Mouse (Mus musculus) CH12.LX (cell line): Measurements from ENCODE around the gene Sucnr1. TPM values are rescaled to one million over a fixed set of nuclear protein-coding genes. Genes with fewer than 3 reads are reported as not detected.

Experiments
- DNase-seq: peaks from one replicate; pipeline ENCODE4 v3.0.0-alpha.2; 2013; ENCODE audit errors: extremely low read depth
- H3K27ac ChIP-seq: 2 replicates; pipeline ENCODE4 v1.5.1; 2012; ENCODE audit warnings: low read depth, mild to moderate bottlenecking, control low read depth, moderate library complexity; ENCODE audit not compliant: insufficient read depth
- H3K27me3 ChIP-seq: replicated peaks from 2 replicates; pipeline ENCODE3; 2012; ENCODE audit warnings: inconsistent platforms
- H3K36me3 ChIP-seq, 2 experiments: replicated peaks in 1 of 2; 2 replicates each; pipeline versions ENCODE3 to v1.6.1; 2012; ENCODE audit warnings: inconsistent platforms in 1 of 2, low read length in 1 of 2, mild to moderate bottlenecking in 1 of 2, mixed read lengths in 1 of 2, moderate library complexity in 1 of 2; ENCODE audit not compliant: control insufficient read depth in 1 of 2, insufficient read depth in 1 of 2
- H3K4me1 ChIP-seq, 2 experiments: 2 replicates each; pipeline ENCODE4 v1.6.1; 2012; ENCODE audit warnings: inconsistent platforms in 1 of 2, moderate library complexity in 1 of 2; ENCODE audit not compliant: insufficient read depth in 2 of 2, control insufficient read depth in 1 of 2
- H3K4me2 ChIP-seq: 2 replicates; pipeline ENCODE4 v1.6.1; 2012; ENCODE audit warnings: low read depth, mild to moderate bottlenecking, control low read depth; ENCODE audit not compliant: poor library complexity, insufficient read depth, severe bottlenecking
- H3K4me3 ChIP-seq, 3 experiments: fragments of 150-350 bp in 1 of 3; sonication (generic) in 1 of 3; replicated peaks in 1 of 3; 2 replicates each; pipeline versions ENCODE3 to v1.5.1; 2011 to 2012; ENCODE audit warnings: low read depth in 2 of 3, low read length in 2 of 3, mild to moderate bottlenecking in 2 of 3, moderate library complexity in 2 of 3, control low read depth in 1 of 3, improper control_type of control experiment in 1 of 3, inconsistent platforms in 1 of 3, mixed read lengths in 1 of 3; ENCODE audit not compliant: poor library complexity in 1 of 3
- H3K79me2 ChIP-seq: replicated peaks from 2 replicates; pipeline ENCODE4 v1.6.1; 2012; ENCODE audit warnings: mild to moderate bottlenecking, moderate library complexity; ENCODE audit not compliant: control insufficient read depth, poor library complexity, insufficient read depth, severe bottlenecking; ENCODE audit errors: extremely low read depth
- H3K9ac ChIP-seq: 2 replicates; pipeline ENCODE4 v1.6.1; 2012; ENCODE audit warnings: low read depth, mild to moderate bottlenecking, control low read depth, moderate library complexity; ENCODE audit not compliant: insufficient read depth
- H3K9me3 ChIP-seq: replicated peaks from 2 replicates; pipeline ENCODE3; 2012; ENCODE audit warnings: low read length, inconsistent platforms, mixed read lengths
- BHLHE40 ChIP-seq: IDR thresholded peaks from 2 replicates; pipeline ENCODE4 v1.6.1; 2011; ENCODE audit warnings: mild to moderate bottlenecking, low read depth, low read length, improper control_type of control experiment
- CHD1 ChIP-seq: IDR thresholded peaks from 2 replicates; pipeline ENCODE4 v1.6.1; 2012; ENCODE audit warnings: low read depth, low read length, improper control_type of control experiment, inconsistent platforms
- CTCF ChIP-seq, 2 experiments: IDR thresholded peaks in 1 of 2; conservative IDR thresholded peaks in 1 of 2; 2 replicates each; pipeline ENCODE4 v1.5.1; 2011 to 2012; ENCODE audit warnings: low read depth in 2 of 2, low read length in 2 of 2, improper control_type of control experiment in 1 of 2, inconsistent platforms in 1 of 2, mild to moderate bottlenecking in 1 of 2, moderate library complexity in 1 of 2
- E2F4 ChIP-seq: IDR thresholded peaks from 2 replicates; pipeline ENCODE4 v1.6.1; 2011; ENCODE audit warnings: low read depth, low read length, improper control_type of control experiment; ENCODE audit not compliant: insufficient replicate concordance
- ELF1 ChIP-seq: IDR thresholded peaks from 2 replicates; pipeline ENCODE4 v1.6.1; 2014; ENCODE audit warnings: low read depth, mild to moderate bottlenecking, inconsistent platforms, low read length, improper control_type of control experiment
- GABPA ChIP-seq: IDR thresholded peaks from 2 replicates; pipeline ENCODE4 v1.6.1; 2012; ENCODE audit warnings: low read depth, low read length, improper control_type of control experiment, inconsistent platforms; ENCODE audit not compliant: insufficient replicate concordance
- HCFC1 ChIP-seq: IDR thresholded peaks from 2 replicates; pipeline ENCODE4 v1.6.1; 2012; ENCODE audit warnings: low read depth, mild to moderate bottlenecking, inconsistent platforms, low read length, improper control_type of control experiment
- IRF4 ChIP-seq: IDR thresholded peaks from 2 replicates; pipeline ENCODE4 v1.6.1; 2014; ENCODE audit warnings: low read depth, mild to moderate bottlenecking, inconsistent platforms, low read length, improper control_type of control experiment
- KAT2A ChIP-seq: IDR thresholded peaks from 2 replicates; pipeline ENCODE4 v1.6.1; 2012; ENCODE audit warnings: low read length, improper control_type of control experiment, inconsistent platforms; ENCODE audit not compliant: insufficient replicate concordance
- MEF2A ChIP-seq: IDR thresholded peaks from 2 replicates; pipeline ENCODE4 v1.6.1; 2014; ENCODE audit warnings: low read depth, mild to moderate bottlenecking, inconsistent platforms, low read length, improper control_type of control experiment, borderline replicate concordance
- MXI1 ChIP-seq: IDR thresholded peaks from 2 replicates; pipeline ENCODE4 v1.6.1; 2011; ENCODE audit warnings: mild to moderate bottlenecking, low read depth, low read length, improper control_type of control experiment
- MYC ChIP-seq: IDR thresholded peaks from 2 replicates; pipeline ENCODE4 v1.6.1; 2011; ENCODE audit warnings: low read depth, mild to moderate bottlenecking, improper control_type of control experiment, low read length
- POLR2A ChIP-seq: IDR thresholded peaks from 2 replicates; pipeline ENCODE4 v1.6.1; 2011; ENCODE audit warnings: low read depth, mild to moderate bottlenecking, improper control_type of control experiment, low read length
- POLR2AphosphoS2 ChIP-seq: IDR thresholded peaks from 2 replicates; pipeline ENCODE4 v1.6.1; 2011; ENCODE audit warnings: low read depth, low read length, improper control_type of control experiment
- RAD21 ChIP-seq: IDR thresholded peaks from 2 replicates; pipeline ENCODE4 v1.6.1; 2011; ENCODE audit warnings: low read depth, mild to moderate bottlenecking, low read length, improper control_type of control experiment, moderate library complexity
- UBTF ChIP-seq: IDR thresholded peaks from 2 replicates; pipeline ENCODE4 v1.6.1; 2012; ENCODE audit warnings: low read depth, mild to moderate bottlenecking, inconsistent platforms, low read length, improper control_type of control experiment, moderate library complexity
- USF2 ChIP-seq: conservative IDR thresholded peaks from 2 replicates; pipeline ENCODE4 v1.6.1; 2011; ENCODE audit warnings: low read depth, low read length, improper control_type of control experiment
- ZKSCAN1 ChIP-seq: IDR thresholded peaks from 2 replicates; pipeline ENCODE4 v1.6.1; 2012; ENCODE audit warnings: low read depth, inconsistent platforms, low read length, improper control_type of control experiment, borderline replicate concordance
- dilution Hi-C: fragments of 300-500 bp; cut with MboI; formaldehyde crosslinking; loops from 2 replicates; pipeline ENCODE4 v1.14.3; 2020; ENCODE audit warnings: low sequenced_read_pairs; ENCODE audit not compliant: extremely low pct_unique_long_range_greater_than_20kb, extremely low pct_ligation_motif_present
- in situ Hi-C: fragments of 300-500 bp; cut with MboI; formaldehyde crosslinking; loops from 3 replicates; pipeline ENCODE4 v1.14.3; 2019; ENCODE audit warnings: low sequenced_read_pairs, low pct_ligation_motif_present, low pct_unique_long_range_greater_than_20kb, mixed read lengths
- polyA plus RNA-seq: library from polyadenylated mRNA; unstranded; fragments of >175 nt; gene quantifications from 2 replicates; pipeline ENCODE4 v1.2.1, GENCODE M21; 2012; ENCODE audit warnings: low read depth; ENCODE audit not compliant: insufficient read length
- total RNA-seq, 2 experiments: library from RNA; depleted of rRNA; stranded (reverse); fragments of 300-350 nt in 1 of 2; fragments of >200 nt in 1 of 2; gene quantifications; 2 replicates each; pipeline ENCODE4 v1.2.3; 2012 to 2014

The Sucnr1 gene
- total and polyA plus RNA-seq, 3 experiments: not detected

GRCm38 (mm10) chr3:60135801-60136200 lies 54.1 kb downstream of the Sucnr1 start:
- no peak for TF ChIP-seq E2F4
- TF ChIP-seq GABPA: no peak
- TF ChIP-seq BHLHE40: no peak
- TF ChIP-seq ZKSCAN1: no peak
- TF ChIP-seq CTCF (conservative IDR thresholded peaks at IDR 0.05 in 1 of 2, IDR thresholded peaks at IDR 0.05 in 1 of 2; ENCODE audit: low read depth in 2 of 2, low read length in 2 of 2): no peak
- no peak for TF ChIP-seq UBTF
- no peak for TF ChIP-seq HCFC1
- no peak for TF ChIP-seq RAD21
- no peak for TF ChIP-seq KAT2A
- TF ChIP-seq POLR2AphosphoS2: no peak
- no peak for TF ChIP-seq ELF1
- no peak for TF ChIP-seq USF2
- TF ChIP-seq POLR2A: no peak
- TF ChIP-seq CHD1: no peak
- TF ChIP-seq MYC: no peak
- no peak for TF ChIP-seq MXI1
- TF ChIP-seq IRF4: no peak
- TF ChIP-seq MEF2A: no peak
- TF ChIP-seq, all 38 proteins: peak for 0
- Histone ChIP-seq H3K27me3 (no peaks in the 10 kb centered on the region), H3K79me2 (no peaks in the 10 kb centered on the region), H3K9me3 (no peaks in the 10 kb centered on the region), H3K4me3 (no peak overlapping the region), H3K9ac (no peak overlapping the region), H3K27ac (no peak overlapping the region), H3K4me2 (no peak overlapping the region), H3K4me1 (peaks cover 2 to 8% of the 10 kb centered on the region in 2 experiments; a peak in 3 of 4 replicates), H3K36me3 (no peaks in the 10 kb centered on the region)
- dilution Hi-C loops (no loop called here), in situ Hi-C loops (no loop called here)
- no peak for DNase-seq

Other genes starting within 250 kb of the Sucnr1 start
- gene Gm8298, start 220.8 kb upstream of the Sucnr1 start, total RNA-seq (2012; rRNA removed): not detected in 2 replicates
- not detected in 2 replicates for gene Gm8298, start 220.8 kb upstream of the Sucnr1 start, total RNA-seq (2014; rRNA removed)
- not detected in 2 replicates for gene Gm8298, start 220.8 kb upstream of the Sucnr1 start, polyA plus RNA-seq
- gene C130079G13Rik, start 156.7 kb upstream of the Sucnr1 start, total RNA-seq (2012; rRNA removed): not detected in 2 replicates
- gene C130079G13Rik, start 156.7 kb upstream of the Sucnr1 start, total RNA-seq (2014; rRNA removed): not detected in 2 replicates
- not detected in 2 replicates for gene C130079G13Rik, start 156.7 kb upstream of the Sucnr1 start, polyA plus RNA-seq
- gene Aadacl2, start 75.1 kb upstream of the Sucnr1 start, total RNA-seq (2012; rRNA removed): not detected in 2 replicates
- not detected in 2 replicates for gene Aadacl2, start 75.1 kb upstream of the Sucnr1 start, total RNA-seq (2014; rRNA removed)
- gene Aadacl2, start 75.1 kb upstream of the Sucnr1 start, polyA plus RNA-seq: not detected in 2 replicates
- gene Aadac, start 56.2 kb upstream of the Sucnr1 start, total RNA-seq (2012; rRNA removed): not detected in 2 replicates
- gene Aadac, start 56.2 kb upstream of the Sucnr1 start, total RNA-seq (2014; rRNA removed): not detected in 2 replicates
- not detected in 2 replicates for gene Aadac, start 56.2 kb upstream of the Sucnr1 start, polyA plus RNA-seq